In genomic region chr15:99416348-99416882, GRCm38 (mm10) we compare ENCODE assay signal across 8 mouse cellular contexts. TPM values are rescaled to one million over a fixed set of nuclear protein-coding genes. Genes with fewer than 3 reads are reported as not detected.
DNase-seq lines count a peak whose midpoint lies in the region; ATAC-seq and TF ChIP-seq lines count a peak whose summit lies in the region.

No protein-coding gene starts in this region.

- TF ChIP-seq CTCF in forebrain, postnatal 0 days (IDR thresholded peaks at IDR 0.05; ENCODE audit: low read depth): peak; percentile 100

- H3K4me2 ChIP-seq in forebrain, postnatal 0 days (ENCODE audit: low read depth): no peak overlapping the region

- H3K4me3 ChIP-seq in forebrain, postnatal 0 days (ENCODE audit: low read depth, low read length): no peak overlapping the region

- H3K9ac ChIP-seq in forebrain, postnatal 0 days: no peak overlapping the region

- 21% methylated on average over 13 of the region's 13 CpGs for WGBS in forebrain, postnatal 0 days

- no peaks in the 10 kb centered on the region for H3K4me1 ChIP-seq in forebrain, postnatal 0 days (ENCODE audit: insufficient read depth)

- no peaks in the 10 kb centered on the region for H3K27me3 ChIP-seq in forebrain, postnatal 0 days (ENCODE audit: insufficient read depth, low read length)

- peak; percentile 96 for DNase-seq in MN1 (ENCODE audit: low spot score)
- DNase-seq in cerebellum, adult 11 months: peak; percentile 78
- DNase-seq in forebrain, postnatal 0 days: peak; percentile 94
- peak; percentile 83 to 89 for DNase-seq in layer of hippocampus, postnatal 14 days (ENCODE audit: low spot score in 2 of 2)
- peak; percentile 93 for DNase-seq in lung, postnatal 36 days
- DNase-seq in retina, postnatal 1 day: peak; percentile 89
- peak; percentile 90 for DNase-seq in thymus, postnatal 4 days

- H3K9me3 ChIP-seq in forebrain, postnatal 0 days (ENCODE audit: low read length): no peaks in the 10 kb centered on the region

- ATAC-seq in forebrain, postnatal 0 days: peak; percentile 44; the same call in 1 of the 2 replicates
- ATAC-seq in hematopoietic stem cell, adult 5-6 weeks (replicated peaks in 1 of 2; ENCODE audit: insufficient read depth in 1 of 2, low FRiP score in 2 of 2, low TSS enrichment in 1 of 2, low read depth in 1 of 2, poor library complexity in 2 of 2, severe bottlenecking in 2 of 2): peak; percentile 68 to 80; a peak in 3 of 4 replicates

- H3K36me3 ChIP-seq in forebrain, postnatal 0 days (ENCODE audit: insufficient read depth): no peaks in the 10 kb centered on the region

- H3K27ac ChIP-seq in forebrain, postnatal 0 days (ENCODE audit: low read depth, low read length): no peak overlapping the region

RNA-seq across cellular contexts. Expression of gene Tmbim6, which starts 23.7 kb away (rescaled TPM):
- 203 and 234 TPM in 2 replicates for total RNA-seq in forebrain, postnatal 0 days (2014; rRNA removed)
- 269 and 312 TPM in 2 replicates for polyA plus RNA-seq in forebrain, postnatal 0 days (2015; fragmentation: Nextera tagmentation; extraction: Ambion mirVana)
- total RNA-seq in hematopoietic stem cell, adult 5-6 weeks (2017): 120 and 133 TPM in 2 replicates
- 100 to 1,000 TPM; 357 to 369 TPM for total RNA-seq in layer of hippocampus, postnatal 14 days (2021)

RNA-seq across cellular contexts. Expression of gene Nckap5l, which starts 41.1 kb away (rescaled TPM):
- total RNA-seq in forebrain, postnatal 0 days (2014; rRNA removed): 12.3 and 17.6 TPM in 2 replicates
- polyA plus RNA-seq in forebrain, postnatal 0 days (2015; fragmentation: Nextera tagmentation; extraction: Ambion mirVana): 7.9 and 10.3 TPM in 2 replicates
- 0.89 and 1.8 TPM in 2 replicates for total RNA-seq in hematopoietic stem cell, adult 5-6 weeks (2017)
- total RNA-seq in layer of hippocampus, postnatal 14 days (2021): 10 to 100 TPM; 29.1 to 34.9 TPM

RNA-seq across cellular contexts. Expression of gene Fmnl3, which starts 46.1 kb away (rescaled TPM):
- total RNA-seq in forebrain, postnatal 0 days (2014; rRNA removed): 11.2 and 14.2 TPM in 2 replicates
- polyA plus RNA-seq in forebrain, postnatal 0 days (2015; fragmentation: Nextera tagmentation; extraction: Ambion mirVana): 7.3 and 8.6 TPM in 2 replicates
- 16.5 and 20.1 TPM in 2 replicates for total RNA-seq in hematopoietic stem cell, adult 5-6 weeks (2017)
- total RNA-seq in layer of hippocampus, postnatal 14 days (2021): 10 to 100 TPM; 12.6 to 13.8 TPM

RNA-seq across cellular contexts. Expression of gene Bcdin3d, which starts 58.1 kb away (rescaled TPM):
- 12.1 and 17.5 TPM in 2 replicates for total RNA-seq in forebrain, postnatal 0 days (2014; rRNA removed)
- polyA plus RNA-seq in forebrain, postnatal 0 days (2015; fragmentation: Nextera tagmentation; extraction: Ambion mirVana): 12.8 and 15.7 TPM in 2 replicates
- 7.1 and 7.2 TPM in 2 replicates for total RNA-seq in hematopoietic stem cell, adult 5-6 weeks (2017)
- total RNA-seq in layer of hippocampus, postnatal 14 days (2021): 1 to 10 TPM; 4.3 to 5.0 TPM
